Mouse (Mus musculus) lung, adult 10 weeks (tissue): ENCODE results near the gene 1810043G02Rik. TPM values are rescaled to one million over a fixed set of nuclear protein-coding genes. Genes with fewer than 3 reads are reported as not detected.

Source experiments
- polyA plus RNA-seq: library from polyadenylated mRNA; stranded (reverse); fragments of 350-450 nt; fragmentation: Illumina TruSeq; extraction: RNeasy Lipid Tissue Mini Kit (QIAGEN cat#74804); gene quantifications from one replicate; pipeline ENCODE4 v1.2.3, GENCODE M21; 2014; ENCODE audit warnings: low read depth, low replicate concordance; ENCODE audit not compliant: insufficient read depth

Gene 1810043G02Rik
- 9.4 TPM for polyA plus RNA-seq

GRCm38 (mm10) chr10:77978351-77979350, at the start of gene 1810043G02Rik:
TSS of gene 1810043G02Rik (plus strand) at chr10:77978524.

GRCm38 (mm10) chr10:77970481-77970880, 7.8 kb upstream of the 1810043G02Rik start, which contains the start of gene Trpm2:
TSS of gene Trpm2 (minus strand) at chr10:77970563.

DNA sequence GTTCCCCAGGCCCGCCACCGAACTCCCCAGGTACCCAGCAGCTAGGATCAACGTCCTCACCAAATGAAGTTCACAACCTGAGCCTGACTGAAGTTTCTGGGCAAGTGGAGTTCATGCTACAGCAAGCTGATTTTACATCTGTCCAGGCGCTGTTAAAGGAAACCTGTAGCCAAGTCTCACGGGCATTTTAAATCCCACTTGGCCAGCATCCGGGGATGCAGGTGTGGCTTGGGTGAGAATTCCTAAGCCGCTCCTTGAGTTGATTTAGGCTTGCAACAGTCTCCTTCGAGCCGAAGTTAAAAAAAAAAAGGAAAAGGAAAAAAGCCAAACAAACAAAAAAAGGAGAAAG, 31.6 kb downstream of the 1810043G02Rik start, which contains the start of gene Pfkl:
TSS of gene Pfkl (minus strand) at position 139 of the 349 bp plus-strand sequence.

Other genes with a start within 250 kb of the 1810043G02Rik start
- gene Gm18596, start 235.9 kb upstream of the 1810043G02Rik start, polyA plus RNA-seq: not detected
- gene Gm9736, start 227.2 kb upstream of the 1810043G02Rik start, polyA plus RNA-seq: not detected
- not detected for gene Gm3233, start 218.8 kb upstream of the 1810043G02Rik start, polyA plus RNA-seq
- gene Gm3238, start 207.2 kb upstream of the 1810043G02Rik start, polyA plus RNA-seq: not detected
- not detected for gene Gm7138, start 201.6 kb upstream of the 1810043G02Rik start, polyA plus RNA-seq
- gene Gm3250, start 196.0 kb upstream of the 1810043G02Rik start, polyA plus RNA-seq: not detected
- gene Gm7137, start 190.3 kb upstream of the 1810043G02Rik start, polyA plus RNA-seq: not detected
- not detected for gene Gm9639, start 183.4 kb upstream of the 1810043G02Rik start, polyA plus RNA-seq
- gene Gm19668, start 179.4 kb upstream of the 1810043G02Rik start, polyA plus RNA-seq: not detected
- gene Gm9507, start 166.7 kb upstream of the 1810043G02Rik start, polyA plus RNA-seq: not detected
- not detected for gene Gm2696, start 163.8 kb upstream of the 1810043G02Rik start, polyA plus RNA-seq
- gene Krtap10-4, start 151.4 kb upstream of the 1810043G02Rik start, polyA plus RNA-seq: not detected
- gene Krtap10-10, start 142.6 kb upstream of the 1810043G02Rik start, polyA plus RNA-seq: not detected
- not detected for gene Gm36176, start 131.7 kb upstream of the 1810043G02Rik start, polyA plus RNA-seq
- not detected for gene Gm10318, start 125.7 kb upstream of the 1810043G02Rik start, polyA plus RNA-seq
- not detected for gene Gm3285, start 116.5 kb upstream of the 1810043G02Rik start, polyA plus RNA-seq
- 0.40 TPM for gene Lrrc3, start 76.0 kb upstream of the 1810043G02Rik start, polyA plus RNA-seq
- gene Trpm2, start 8.0 kb upstream of the 1810043G02Rik start, polyA plus RNA-seq: 0.96 TPM
- 21.7 TPM for gene Pfkl, start 31.6 kb downstream of the 1810043G02Rik start, polyA plus RNA-seq
- gene Dnmt3l, start 63.4 kb downstream of the 1810043G02Rik start, polyA plus RNA-seq: 0.54 TPM
- not detected for gene Aire, start 65.1 kb downstream of the 1810043G02Rik start, polyA plus RNA-seq
- gene Icosl, start 90.8 kb downstream of the 1810043G02Rik start, polyA plus RNA-seq: 11.7 TPM
- gene D10Jhu81e, start 191.3 kb downstream of the 1810043G02Rik start, polyA plus RNA-seq: 73.6 TPM
- gene Pwp2, start 206.6 kb downstream of the 1810043G02Rik start, polyA plus RNA-seq: 6.2 TPM